Mouse (Mus musculus) adrenal gland (tissue): ENCODE results near the gene Lrfn2.

Source experiments
- intact Hi-C: fragments of 180-260 bp; cut with DNase I; formaldehyde crosslinking; loops from one replicate; pipeline ENCODE4 v1.15.1; 2025
- long read RNA-seq, 2 experiments: library from polyadenylated mRNA; unstranded; transcript quantifications; one replicate each; pipeline ENCODE4 v2.0.0; 2020; ENCODE audit warnings: borderline replicate concordance in 1 of 2; ENCODE audit not compliant: insufficient replicate concordance in 1 of 2

The Lrfn2 gene
- long read RNA-seq, experiment 1 = 0 reads
- long read RNA-seq, experiment 2 = 0 reads

GRCm38 (mm10) chr17:48931621-48932405, at the start of gene Lrfn2:
TSS of gene Lrfn2 (plus strand) at chr17:48932379.
- intact Hi-C loops = loop anchor here (5.0 to 10.0 kb wide), 3 partner anchors 133 to 470 kb away; no protein-coding TSS in a partner anchor

- intact Hi-C loops = no loop called here
Measured at GRCm38 (mm10) chr17:48887472-48888385, 44.5 kb upstream of the Lrfn2 start.

GRCm38 (mm10) chr17:48905286-48906040, 26.7 kb upstream of the Lrfn2 start:
- intact Hi-C loops = no loop called here

- intact Hi-C loops = no loop called here
Measured at GRCm38 (mm10) chr17:48913437-48913836, 18.7 kb upstream of the Lrfn2 start.

GRCm38 (mm10) chr17:48917411-48917810, 14.8 kb upstream of the Lrfn2 start:
- intact Hi-C loops = no loop called here

- intact Hi-C loops = no loop called here
Measured at GRCm38 (mm10) chr17:48918458-48918857, 13.7 kb upstream of the Lrfn2 start.

- intact Hi-C loops = no loop called here
Measured at GRCm38 (mm10) chr17:48922905-48923304, 9.3 kb upstream of the Lrfn2 start.

- intact Hi-C loops = no loop called here
Measured at GRCm38 (mm10) chr17:48925426-48925825, 6.8 kb upstream of the Lrfn2 start.

- intact Hi-C loops = loop anchor here (5.0 to 10.0 kb wide), 3 partner anchors 134 to 471 kb away; no protein-coding TSS in a partner anchor
Measured at GRCm38 (mm10) chr17:48930994-48931393, 1.2 kb upstream of the Lrfn2 start.

GRCm38 (mm10) chr17:48932406-48932906, 277 bp downstream of the Lrfn2 start:
- intact Hi-C loops = loop anchor here (5.0 to 10.0 kb wide), 3 partner anchors 132 to 470 kb away; no protein-coding TSS in a partner anchor

- intact Hi-C loops = loop anchor here (5.0 to 10.0 kb wide), 3 partner anchors 132 to 469 kb away; no protein-coding TSS in a partner anchor
Measured at GRCm38 (mm10) chr17:48932916-48933315, 737 bp downstream of the Lrfn2 start.

- intact Hi-C loops = loop anchor here (10.0 kb wide), 1 partner anchor 130 kb away; no protein-coding TSS in a partner anchor
Measured at GRCm38 (mm10) chr17:48935201-48935600, 3.0 kb downstream of the Lrfn2 start.

GRCm38 (mm10) chr17:48936445-48937141, 4.4 kb downstream of the Lrfn2 start:
- intact Hi-C loops = loop anchor here (10.0 kb wide), 1 partner anchor 128 kb away; no protein-coding TSS in a partner anchor

- intact Hi-C loops = loop anchor here (10.0 kb wide), 1 partner anchor 126 kb away; no protein-coding TSS in a partner anchor
Measured at GRCm38 (mm10) chr17:48938711-48939220, 6.6 kb downstream of the Lrfn2 start.

GRCm38 (mm10) chr17:48946315-48946714, 14.1 kb downstream of the Lrfn2 start:
- intact Hi-C loops = no loop called here

- intact Hi-C loops = no loop called here
Measured at GRCm38 (mm10) chr17:48946765-48947164, 14.6 kb downstream of the Lrfn2 start.

- intact Hi-C loops = no loop called here
Measured at GRCm38 (mm10) chr17:48951250-48951649, 19.1 kb downstream of the Lrfn2 start.

- intact Hi-C loops = no loop called here
Measured at GRCm38 (mm10) chr17:48956033-48956631, 24.0 kb downstream of the Lrfn2 start.

GRCm38 (mm10) chr17:48960161-48960698, 28.1 kb downstream of the Lrfn2 start:
- intact Hi-C loops = no loop called here
